Mouse (Mus musculus): Measurements from ENCODE around the gene Ttc21b. TPM values are rescaled to one million over a fixed set of nuclear protein-coding genes. Genes with fewer than 3 reads are reported as not detected.

Ttc21b gene
- polyA plus RNA-seq (2016; fragmentation: Nextera tagmentation; extraction: Ambion mirVana), result 10.2 and 14.0 TPM in 2 replicates

DNA sequence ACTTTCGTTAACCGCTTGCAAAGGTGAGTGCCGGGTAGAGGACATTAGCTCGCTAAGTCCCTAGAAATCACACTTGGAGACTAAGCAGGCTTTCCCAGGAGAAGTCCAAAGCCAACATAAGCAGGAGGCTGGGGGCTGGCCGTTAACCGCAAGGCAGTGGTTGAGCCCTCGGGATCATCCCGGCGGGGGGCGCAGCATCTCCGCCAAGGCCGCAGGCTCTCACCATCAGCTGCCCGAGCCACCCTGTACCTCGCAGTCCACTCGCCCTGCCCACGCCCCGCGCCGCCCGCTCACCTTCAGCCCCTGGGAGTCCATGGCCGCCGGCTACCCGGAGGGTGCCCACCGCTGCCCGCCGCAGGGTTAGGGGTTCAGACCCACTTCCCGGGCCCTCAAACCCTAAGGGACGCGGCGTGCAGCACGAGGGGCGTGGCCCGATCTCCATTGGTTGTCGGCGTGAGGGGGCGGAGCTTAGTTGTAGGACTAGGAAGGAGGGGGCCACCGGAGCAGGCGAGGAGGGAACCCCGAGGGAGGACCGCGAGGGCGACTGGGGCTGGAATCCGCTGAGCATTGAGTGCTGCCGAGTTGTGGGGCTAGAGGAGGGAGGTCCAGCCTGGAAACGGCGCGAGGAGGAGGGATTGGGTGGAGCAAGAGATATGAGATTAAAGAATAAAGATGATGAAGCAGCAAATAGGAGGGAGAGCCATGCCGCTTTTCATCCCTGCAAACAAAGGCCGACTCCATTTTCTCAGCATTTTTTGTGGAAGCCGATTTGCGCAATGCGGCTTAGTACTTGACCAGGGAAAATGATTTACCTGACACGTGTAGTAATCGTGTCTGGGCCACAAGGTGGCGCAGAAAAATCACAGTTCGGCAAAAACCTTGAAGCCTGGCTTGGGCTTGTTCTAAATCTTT is at the start of gene Ttc21b:
Gene Ttc21b, minus strand, starts transcription at position 398 of the 912 bp plus-strand sequence.
- WGBS, result under 1% methylated on average over 56 of the region's 56 CpGs
- peak within 1 kb of the TSS; percentile 92 for H3K27ac ChIP-seq
- peaks cover 6% of the 10 kb centered on the region for H3K36me3 ChIP-seq
- peak within 1 kb of the TSS; percentile 92 for H3K4me3 ChIP-seq
- no peaks in the 10 kb centered on the region for H3K9me3 ChIP-seq (replicated peaks)
- no peaks in the 10 kb centered on the region for H3K27me3 ChIP-seq (ENCODE audit: low read depth, poor library complexity, severe bottlenecking)
- peaks cover 8% of the 10 kb centered on the region; the same call in 1 of the 2 replicates for H3K4me1 ChIP-seq
- DNase-seq (ENCODE audit: low spot score), result peak; percentile 96

DNA sequence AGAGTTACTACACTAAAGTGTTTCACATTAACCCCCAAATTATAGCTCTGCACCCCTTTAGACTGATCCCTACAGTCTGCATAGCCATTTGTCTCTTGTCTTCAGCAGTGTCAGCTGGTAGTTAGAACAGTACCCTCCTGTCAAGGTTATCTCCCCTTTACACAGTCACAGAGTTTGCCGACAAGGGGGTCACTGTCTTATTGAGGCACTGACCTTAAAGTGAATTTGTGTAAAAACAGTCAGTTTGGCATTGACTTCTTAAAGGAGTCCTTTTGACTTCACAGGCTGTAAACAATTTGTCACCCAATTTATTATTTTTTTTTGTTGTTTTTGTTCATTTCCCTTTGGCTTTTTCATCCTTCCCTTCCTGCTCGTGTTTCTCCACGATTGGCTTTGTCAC is 16.1 kb upstream of the Ttc21b start:
- Histone ChIP-seq H3K36me3 (no peaks in the 10 kb centered on the region), H3K9me3 (replicated peaks) (no peaks in the 10 kb centered on the region), H3K27ac (no peak overlapping the region), H3K4me3 (no peak overlapping the region), H3K27me3 (ENCODE audit: low read depth, poor library complexity, severe bottlenecking) (no peaks in the 10 kb centered on the region), H3K4me1 (no peaks in the 10 kb centered on the region)
- DNase-seq (ENCODE audit: low spot score), result no peak
- 80% methylated on average over 3 of the region's 3 CpGs for WGBS

DNA sequence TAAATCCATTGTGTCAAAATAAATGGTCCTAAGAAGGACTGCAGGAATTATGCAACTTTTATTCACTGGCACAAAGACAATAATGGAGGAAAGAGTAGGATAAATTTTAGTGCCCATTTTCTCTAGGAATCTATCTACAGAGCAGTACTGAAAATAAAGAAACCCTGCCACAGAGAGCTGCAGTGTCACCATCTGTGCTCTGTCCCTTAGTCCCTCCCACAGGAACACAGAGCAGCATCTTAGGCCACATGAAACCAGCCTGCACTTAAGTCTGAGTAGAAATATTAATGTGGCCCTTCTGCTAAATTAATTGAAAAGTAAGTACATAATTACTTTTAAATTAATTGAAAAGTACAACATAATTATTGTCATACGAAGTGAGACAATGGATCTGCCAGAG is 12.4 kb downstream of the Ttc21b start:
- Histone ChIP-seq H3K27me3 (ENCODE audit: low read depth, poor library complexity, severe bottlenecking) (no peaks in the 10 kb centered on the region), H3K27ac (no peak overlapping the region), H3K36me3 (peaks cover 34% of the 10 kb centered on the region), H3K4me3 (no peak overlapping the region), H3K9me3 (replicated peaks) (no peaks in the 10 kb centered on the region), H3K4me1 (no peaks in the 10 kb centered on the region)
- WGBS, result 92% methylated on average over 1 of the region's 1 CpGs
- DNase-seq (ENCODE audit: low spot score), result no peak

DNA sequence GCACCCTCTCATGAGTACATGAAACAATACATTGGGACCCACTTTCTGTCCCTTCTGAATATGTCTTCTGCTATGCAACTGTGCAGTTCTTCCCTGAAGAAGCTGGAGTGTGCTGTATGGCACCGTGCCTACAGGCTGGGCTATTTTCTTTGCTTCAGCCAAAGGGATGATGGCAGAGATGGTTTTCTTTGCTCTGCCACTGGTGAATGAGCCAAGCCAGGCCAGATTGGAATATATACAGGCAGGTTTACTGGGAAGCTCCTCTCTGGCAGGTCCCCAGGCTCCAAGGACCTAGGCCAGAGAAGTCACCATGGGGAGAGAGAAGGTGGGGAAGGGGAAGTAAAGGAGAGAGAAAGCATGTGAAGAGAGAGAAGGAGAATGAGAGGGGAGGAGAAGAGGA is 16.1 kb downstream of the Ttc21b start:
- H3K27me3 ChIP-seq (ENCODE audit: low read depth, poor library complexity, severe bottlenecking), result no peaks in the 10 kb centered on the region
- no peaks in the 10 kb centered on the region for H3K4me1 ChIP-seq
- 90% methylated on average over 1 of the region's 1 CpGs for WGBS
- no peaks in the 10 kb centered on the region for H3K9me3 ChIP-seq (replicated peaks)
- no peak for DNase-seq (ENCODE audit: low spot score)
- H3K36me3 ChIP-seq, result peaks cover 20% of the 10 kb centered on the region
- no peak overlapping the region for H3K27ac ChIP-seq
- no peak overlapping the region for H3K4me3 ChIP-seq

DNA sequence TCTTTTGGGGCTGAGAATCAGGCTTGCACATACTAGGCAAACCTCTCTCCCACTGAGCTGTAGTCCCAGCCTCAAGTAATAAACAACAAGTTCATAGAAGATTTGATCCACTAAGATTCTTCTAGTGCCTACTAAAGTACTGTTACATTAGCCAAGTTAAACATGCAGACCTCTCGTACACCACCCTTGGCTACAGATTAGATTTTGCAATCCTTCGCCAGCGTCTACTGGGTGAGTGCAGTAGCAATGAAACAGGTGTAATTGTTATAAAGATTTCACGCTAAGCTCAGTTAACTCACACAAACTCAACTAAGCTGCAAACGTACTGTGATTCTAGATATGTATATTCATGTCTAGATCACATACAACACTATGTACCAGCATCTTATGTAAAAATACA is 17.5 kb downstream of the Ttc21b start:
- no peak for DNase-seq (ENCODE audit: low spot score)
- Histone ChIP-seq H3K27me3 (ENCODE audit: low read depth, poor library complexity, severe bottlenecking) (no peaks in the 10 kb centered on the region), H3K9me3 (replicated peaks) (no peaks in the 10 kb centered on the region), H3K4me1 (no peaks in the 10 kb centered on the region), H3K4me3 (no peak overlapping the region), H3K36me3 (peaks cover 25% of the 10 kb centered on the region), H3K27ac (no peak overlapping the region)
- WGBS, result 94% methylated on average over 5 of the region's 5 CpGs

DNA sequence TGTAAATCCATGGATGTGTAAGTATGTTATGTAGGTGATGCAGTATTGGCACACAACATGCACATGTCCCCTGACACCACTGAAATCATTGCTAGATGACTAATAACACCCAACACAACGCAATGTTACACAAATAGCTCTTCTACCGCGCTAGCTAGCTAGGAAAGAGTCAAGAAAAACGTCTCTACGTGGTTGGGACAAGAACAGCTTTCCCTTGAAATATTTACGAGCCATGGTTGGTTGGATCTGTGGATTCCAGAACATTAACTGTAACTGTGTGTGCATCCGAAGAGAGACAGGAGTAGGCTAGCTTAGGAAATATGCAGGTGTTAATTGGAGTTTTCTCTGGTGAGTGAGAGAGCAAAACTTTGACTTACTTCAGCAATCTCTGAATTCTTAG is 35.5 kb downstream of the Ttc21b start:
- Histone ChIP-seq H3K27me3 (ENCODE audit: low read depth, poor library complexity, severe bottlenecking) (no peaks in the 10 kb centered on the region), H3K36me3 (peaks cover 23% of the 10 kb centered on the region), H3K9me3 (replicated peaks) (no peaks in the 10 kb centered on the region), H3K4me1 (no peaks in the 10 kb centered on the region), H3K27ac (no peak overlapping the region), H3K4me3 (no peak overlapping the region)
- no peak for DNase-seq (ENCODE audit: low spot score)
- 92% methylated on average over 7 of the region's 7 CpGs for WGBS

DNA sequence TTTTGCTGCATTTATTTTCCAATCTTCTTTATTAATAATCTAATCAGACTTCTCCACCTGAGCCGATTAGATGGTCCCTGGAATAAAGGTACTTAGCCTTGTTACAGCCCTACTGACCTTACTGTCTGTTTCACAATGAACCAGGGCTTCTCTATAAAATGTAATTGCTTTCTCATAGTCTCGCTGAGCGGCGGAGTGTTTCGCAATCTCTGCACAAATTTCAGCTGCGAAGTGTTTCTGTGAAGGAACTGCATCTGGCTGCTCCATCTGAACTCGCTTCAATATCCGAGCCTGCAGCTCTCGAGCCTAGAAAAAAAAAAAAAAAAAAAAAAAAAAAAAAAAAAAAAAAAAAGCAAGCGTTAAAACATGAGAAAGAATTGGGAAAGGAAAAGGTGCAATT is 46.5 kb downstream of the Ttc21b start:
- H3K36me3 ChIP-seq, result peaks cover 43% of the 10 kb centered on the region
- H3K27ac ChIP-seq, result no peak overlapping the region
- DNase-seq (ENCODE audit: low spot score), result no peak
- no peaks in the 10 kb centered on the region for H3K9me3 ChIP-seq (replicated peaks)
- 91% methylated on average over 10 of the region's 10 CpGs for WGBS
- H3K27me3 ChIP-seq (ENCODE audit: low read depth, poor library complexity, severe bottlenecking), result no peaks in the 10 kb centered on the region
- no peaks in the 10 kb centered on the region for H3K4me1 ChIP-seq
- no peak overlapping the region for H3K4me3 ChIP-seq

DNA sequence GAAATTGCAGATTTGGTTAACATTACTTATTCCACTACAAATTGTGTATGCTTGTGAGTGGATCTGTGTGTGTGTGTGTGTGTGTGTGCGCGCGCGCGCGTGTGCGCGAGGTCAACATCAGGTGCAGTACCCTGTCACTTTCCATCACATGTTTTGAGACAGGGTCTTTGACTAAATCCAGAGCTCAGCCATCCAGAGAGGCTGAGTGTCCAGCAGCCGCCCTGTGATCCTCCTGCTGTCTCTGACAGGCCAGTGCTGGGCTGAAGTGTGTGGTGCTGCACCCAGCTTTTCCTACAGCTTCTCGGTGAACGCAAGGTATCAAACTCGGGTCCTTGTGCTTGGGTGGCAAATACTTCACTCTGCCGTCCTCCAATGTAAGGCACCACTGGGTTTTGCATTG is 47.1 kb downstream of the Ttc21b start:
- DNase-seq (ENCODE audit: low spot score), result no peak
- H3K4me3 ChIP-seq, result no peak overlapping the region
- H3K4me1 ChIP-seq, result no peaks in the 10 kb centered on the region
- no peaks in the 10 kb centered on the region for H3K27me3 ChIP-seq (ENCODE audit: low read depth, poor library complexity, severe bottlenecking)
- no peaks in the 10 kb centered on the region for H3K9me3 ChIP-seq (replicated peaks)
- 96% methylated on average over 13 of the region's 13 CpGs for WGBS
- H3K36me3 ChIP-seq, result peaks cover 39% of the 10 kb centered on the region
- no peak overlapping the region for H3K27ac ChIP-seq

DNA sequence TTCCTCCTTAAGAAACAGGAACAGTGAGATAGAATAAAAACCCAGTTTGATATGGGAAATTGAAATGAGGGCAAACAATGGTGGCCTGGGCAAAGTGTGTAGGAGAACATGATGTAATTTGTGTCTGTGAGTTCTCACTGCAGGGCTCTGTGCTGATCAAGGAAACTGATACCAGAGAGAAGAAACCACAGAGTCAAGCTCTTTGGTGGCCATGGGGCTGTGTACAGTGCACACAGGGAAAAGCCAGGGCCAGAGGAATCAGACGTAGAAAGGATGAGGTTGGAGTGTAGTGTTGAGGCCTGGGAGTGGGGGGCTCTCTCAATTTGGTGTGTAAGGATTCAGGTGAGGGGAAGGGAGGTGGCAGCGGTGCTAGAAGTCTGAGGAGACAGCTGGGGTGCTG is 49.6 kb downstream of the Ttc21b start:
- H3K36me3 ChIP-seq, result peaks cover 33% of the 10 kb centered on the region
- no peak for DNase-seq (ENCODE audit: low spot score)
- no peak overlapping the region for H3K4me3 ChIP-seq
- no peaks in the 10 kb centered on the region for H3K4me1 ChIP-seq
- H3K9me3 ChIP-seq (replicated peaks), result no peaks in the 10 kb centered on the region
- no peaks in the 10 kb centered on the region for H3K27me3 ChIP-seq (ENCODE audit: low read depth, poor library complexity, severe bottlenecking)
- no peak overlapping the region for H3K27ac ChIP-seq
- 85% methylated on average over 2 of the region's 2 CpGs for WGBS

DNA sequence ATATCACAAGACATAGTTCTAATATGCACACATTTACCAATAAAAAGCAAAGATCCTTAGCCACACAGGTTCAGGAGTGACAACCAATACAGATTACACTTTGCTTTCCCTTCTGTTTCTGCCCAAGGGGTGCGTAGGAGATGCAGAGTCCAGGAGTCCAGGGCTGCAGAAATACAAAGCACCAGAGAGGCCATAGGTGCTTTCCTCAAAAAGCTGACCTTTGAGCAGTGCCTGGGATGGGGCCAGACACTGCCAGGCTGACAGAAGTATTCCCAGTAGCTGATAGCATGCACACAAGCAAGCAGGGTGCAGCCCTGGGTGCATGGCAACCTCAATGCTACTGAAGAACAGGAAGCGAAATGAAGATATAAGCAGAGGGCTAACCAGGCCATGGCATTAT is 52.2 kb downstream of the Ttc21b start:
- H3K36me3 ChIP-seq, result peaks cover 41% of the 10 kb centered on the region
- no peak overlapping the region for H3K27ac ChIP-seq
- 96% methylated on average over 2 of the region's 2 CpGs for WGBS
- H3K4me3 ChIP-seq, result no peak overlapping the region
- no peaks in the 10 kb centered on the region for H3K27me3 ChIP-seq (ENCODE audit: low read depth, poor library complexity, severe bottlenecking)
- no peaks in the 10 kb centered on the region for H3K9me3 ChIP-seq (replicated peaks)
- H3K4me1 ChIP-seq, result no peaks in the 10 kb centered on the region
- no peak for DNase-seq (ENCODE audit: low spot score)

DNA sequence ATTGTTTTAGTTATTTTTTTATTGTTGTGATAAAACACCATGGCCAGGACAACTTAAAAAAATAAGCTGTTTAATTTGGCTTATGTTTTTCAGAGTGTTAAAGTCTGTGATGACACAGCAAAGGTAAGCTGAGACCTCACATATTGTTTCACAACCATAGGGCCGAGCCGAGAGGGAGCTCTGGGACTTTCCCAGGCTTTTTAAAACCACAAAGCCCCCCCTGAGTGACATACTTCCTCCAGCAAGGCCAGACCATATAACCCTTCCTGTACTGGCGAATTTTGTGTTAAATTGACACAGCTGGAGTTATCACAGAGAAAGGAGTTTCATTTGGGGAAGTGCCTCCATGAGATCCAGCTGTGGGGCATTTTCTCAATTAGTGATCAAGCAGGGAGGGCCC is 56.2 kb downstream of the Ttc21b start:
- DNase-seq (ENCODE audit: low spot score), result no peak
- 38% methylated on average over 3 of the region's 3 CpGs for WGBS
- no peaks in the 10 kb centered on the region for H3K4me1 ChIP-seq
- no peak overlapping the region for H3K4me3 ChIP-seq
- peaks cover 42% of the 10 kb centered on the region for H3K36me3 ChIP-seq
- H3K27ac ChIP-seq, result no peak overlapping the region
- no peaks in the 10 kb centered on the region for H3K9me3 ChIP-seq (replicated peaks)
- no peaks in the 10 kb centered on the region for H3K27me3 ChIP-seq (ENCODE audit: low read depth, poor library complexity, severe bottlenecking)

DNA sequence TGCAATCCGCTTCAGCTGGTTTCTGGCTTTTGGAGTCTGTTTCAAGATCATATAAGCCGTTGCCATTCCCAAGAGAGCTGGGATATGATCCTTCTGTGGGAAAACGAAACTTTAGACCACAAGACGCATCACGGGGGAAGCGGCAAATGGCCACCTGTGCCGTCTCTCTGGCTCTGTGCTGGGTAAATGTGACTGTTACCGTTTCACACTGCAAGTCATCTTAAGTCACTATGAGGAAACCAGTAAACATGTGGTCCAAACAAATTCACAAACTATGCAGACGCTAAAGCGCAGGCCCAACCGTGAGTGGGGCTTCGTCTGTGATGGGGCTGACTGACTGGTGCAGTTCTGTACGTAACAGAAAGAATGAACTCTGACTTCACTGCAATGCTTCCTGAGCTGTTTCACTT is 64.7 kb downstream of the Ttc21b start:
- Histone ChIP-seq H3K27me3 (ENCODE audit: low read depth, poor library complexity, severe bottlenecking) (no peaks in the 10 kb centered on the region), H3K36me3 (peaks cover 21% of the 10 kb centered on the region), H3K9me3 (replicated peaks) (no peaks in the 10 kb centered on the region), H3K4me1 (no peaks in the 10 kb centered on the region), H3K4me3 (no peak overlapping the region), H3K27ac (no peak overlapping the region)
- no peak for DNase-seq (ENCODE audit: low spot score)
- 88% methylated on average over 13 of the region's 13 CpGs for WGBS

DNA sequence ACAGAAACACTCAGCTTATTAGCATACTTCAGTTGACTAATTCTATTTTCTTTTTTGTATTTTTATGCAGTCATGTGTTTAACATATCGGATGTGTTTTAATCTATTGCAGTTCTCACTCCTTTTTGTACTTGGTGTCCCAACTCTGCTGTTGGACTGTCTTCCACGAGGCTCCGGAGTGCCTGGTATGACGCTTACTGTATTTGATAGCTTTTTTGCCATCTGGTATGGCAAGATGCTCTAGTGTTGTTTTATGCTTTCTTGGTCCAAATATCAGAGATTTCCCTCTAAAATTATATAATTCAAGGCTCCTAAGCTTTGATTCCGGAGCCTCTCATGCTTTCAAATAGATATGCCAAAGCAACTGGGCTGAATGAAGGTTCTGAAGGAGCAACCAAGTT is 66.3 kb downstream of the Ttc21b start:
- no peak for DNase-seq (ENCODE audit: low spot score)
- Histone ChIP-seq H3K4me1 (no peaks in the 10 kb centered on the region), H3K9me3 (replicated peaks) (no peaks in the 10 kb centered on the region), H3K36me3 (peaks cover 11% of the 10 kb centered on the region; the same call in 1 of the 2 replicates), H3K4me3 (no peak overlapping the region), H3K27ac (no peak overlapping the region), H3K27me3 (ENCODE audit: low read depth, poor library complexity, severe bottlenecking) (no peaks in the 10 kb centered on the region)
- 97% methylated on average over 5 of the region's 5 CpGs for WGBS
